Mouse (Mus musculus) olfactory bulb, adult 2 months (tissue): ENCODE measurements around the gene Oasl1.

Source experiments
- CTCF ChIP-seq: fragments of 200-500 bp; IDR thresholded peaks from 2 replicates; pipeline ENCODE4 v1.5.1; 2012; ENCODE audit warnings: low read depth, mild to moderate bottlenecking, low read length, moderate library complexity; ENCODE audit not compliant: insufficient read depth
- POLR2A ChIP-seq: fragments of 200-500 bp; IDR thresholded peaks from 2 replicates; pipeline ENCODE4 v1.6.1; 2012; ENCODE audit warnings: mild to moderate bottlenecking, low read depth, low read length, moderate library complexity; ENCODE audit not compliant: insufficient read depth

- no peak for TF ChIP-seq CTCF
- TF ChIP-seq POLR2A, result no peak
Observed at GRCm38 (mm10) chr5:114968651-114969050, 45.6 kb downstream of the Oasl1 start.
